Mouse (Mus musculus) thymus, adult 2 months (tissue): Measurements from ENCODE around the gene Fam102b.

ENCODE experiments used
- CTCF ChIP-seq: fragments of 200-500 bp; IDR thresholded peaks from 2 replicates; pipeline ENCODE4 v1.5.1; 2012; ENCODE audit warnings: mild to moderate bottlenecking, control low read depth, low read length, moderate library complexity, borderline replicate concordance; ENCODE audit not compliant: control insufficient read depth, poor library complexity, insufficient read depth; ENCODE audit errors: extremely low read depth
- POLR2A ChIP-seq: fragments of 200-500 bp; IDR thresholded peaks from 2 replicates; pipeline ENCODE4 v1.6.1; 2012; ENCODE audit warnings: mild to moderate bottlenecking, low read length, control low read depth, moderate library complexity; ENCODE audit not compliant: control insufficient read depth, poor library complexity, insufficient read depth; ENCODE audit errors: extremely low read depth

GRCm38 (mm10) chr3:108997284-108997683 is 30.1 kb downstream of the Fam102b start:
- TF ChIP-seq CTCF, result no peak
- no peak for TF ChIP-seq POLR2A
